Mouse (Mus musculus) lung, adult 2 months (tissue): ENCODE data around the gene Zfp1.

Experiments
- CTCF ChIP-seq: fragments of 200-500 bp; IDR thresholded peaks from 2 replicates; pipeline ENCODE4 v1.5.1; 2011; ENCODE audit warnings: mild to moderate bottlenecking, low read length, control low read depth; ENCODE audit not compliant: insufficient read depth
- POLR2A ChIP-seq: fragments of 200-500 bp; IDR thresholded peaks from 2 replicates; pipeline ENCODE4 v1.6.1; 2011; ENCODE audit warnings: low read depth, mild to moderate bottlenecking, control low read depth, low read length, borderline replicate concordance; ENCODE audit errors: extremely low read depth

DNA sequence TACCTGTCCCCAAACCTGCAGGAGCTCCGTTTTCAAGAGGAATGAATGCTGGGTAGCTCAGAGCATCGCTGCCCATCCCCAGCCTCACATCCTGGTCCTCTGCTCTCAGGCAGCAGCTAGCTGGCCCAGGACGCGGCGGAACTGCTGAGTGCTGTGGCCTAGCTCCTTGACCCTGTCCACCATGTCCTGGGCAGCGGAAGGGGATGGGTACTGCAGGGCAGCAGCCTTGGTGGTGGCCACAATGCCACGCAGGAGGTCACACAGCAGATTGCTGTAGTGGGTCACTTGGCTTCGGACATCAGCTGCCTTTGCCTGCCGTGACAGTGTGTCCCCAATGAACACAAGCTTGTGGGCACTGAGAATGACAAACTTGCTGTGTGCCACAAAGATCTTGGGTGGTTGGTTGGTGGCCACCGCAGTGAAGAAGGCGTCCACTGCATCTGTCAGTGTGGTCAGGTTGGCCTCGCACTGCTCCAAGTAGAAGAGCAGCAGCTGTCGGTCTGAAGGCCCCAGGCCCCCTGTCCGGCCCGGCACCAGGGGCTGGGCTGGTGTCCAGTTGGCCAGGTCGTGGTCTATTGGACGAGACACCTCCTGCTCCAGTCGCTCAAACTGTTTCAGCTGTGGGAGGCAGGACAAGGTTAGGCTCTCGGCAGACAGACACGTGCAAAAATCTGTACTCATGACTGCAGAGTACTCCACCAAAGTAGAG, 67.7 kb downstream of the Zfp1 start:
- no peak for TF ChIP-seq CTCF
- TF ChIP-seq POLR2A = no peak
